Mouse (Mus musculus): ENCODE results near the gene Klf16. TPM values are rescaled to one million over a fixed set of nuclear protein-coding genes. Genes with fewer than 3 reads are reported as not detected.

Gene Klf16
- polyA plus RNA-seq, 1 experiment from 2014 or later = 10.4 TPM

GRCm38 (mm10) chr10:80578131-80578750 is 1.1 kb upstream of the Klf16 start:
- Histone ChIP-seq H3K27me3 (ENCODE audit: insufficient read depth, low read length) (no peaks in the 10 kb centered on the region), H3K4me1 (ENCODE audit: insufficient read depth, low read length) (peaks cover 43% of the 10 kb centered on the region), H3K9me3 (ENCODE audit: low read length) (no peaks in the 10 kb centered on the region), H3K4me3 (ENCODE audit: low read length) (peak overlapping the region; percentile 82), H3K4me2 (replicated peaks; ENCODE audit: low read depth, low read length) (peak overlapping the region; percentile 97), H3K27ac (ENCODE audit: low read length) (peak overlapping the region; percentile 97), H3K9ac (replicated peaks; ENCODE audit: low read length) (peak overlapping the region; percentile 87), H3K36me3 (ENCODE audit: insufficient read depth, low read length) (peaks cover under 1% of the 10 kb centered on the region; the same call in 1 of the 2 replicates)
- ATAC-seq (ENCODE audit: low FRiP score, low TSS enrichment) = peak; percentile 40
- WGBS = 0% methylated on average over 29 of the region's 29 CpGs

GRCm38 (mm10) chr10:80576351-80577194 is 548 bp downstream of the Klf16 start:
- peaks cover 47% of the 10 kb centered on the region for H3K4me1 ChIP-seq (ENCODE audit: insufficient read depth, low read length)
- no peaks in the 10 kb centered on the region for H3K9me3 ChIP-seq (ENCODE audit: low read length)
- peak overlapping the region; percentile 97 for H3K4me2 ChIP-seq (replicated peaks; ENCODE audit: low read depth, low read length)
- no peaks in the 10 kb centered on the region for H3K27me3 ChIP-seq (ENCODE audit: insufficient read depth, low read length)
- H3K9ac ChIP-seq (replicated peaks; ENCODE audit: low read length) = peak overlapping the region; percentile 87
- ATAC-seq (ENCODE audit: low FRiP score, low TSS enrichment) = no peak
- WGBS = under 1% methylated on average over 84 of the region's 96 CpGs
- H3K36me3 ChIP-seq (ENCODE audit: insufficient read depth, low read length) = no peaks in the 10 kb centered on the region
- peak overlapping the region; percentile 97 for H3K27ac ChIP-seq (ENCODE audit: low read length)
- H3K4me3 ChIP-seq (ENCODE audit: low read length) = peak overlapping the region; percentile 82

GRCm38 (mm10) chr10:80575925-80576324 is 1.2 kb downstream of the Klf16 start:
- no peaks in the 10 kb centered on the region for H3K36me3 ChIP-seq (ENCODE audit: insufficient read depth, low read length)
- H3K4me2 ChIP-seq (replicated peaks; ENCODE audit: low read depth, low read length) = peak overlapping the region; percentile 97
- peak overlapping the region; percentile 87 for H3K9ac ChIP-seq (replicated peaks; ENCODE audit: low read length)
- 12% methylated on average over 17 of the region's 17 CpGs for WGBS
- peak overlapping the region; percentile 82 for H3K4me3 ChIP-seq (ENCODE audit: low read length)
- no peaks in the 10 kb centered on the region for H3K9me3 ChIP-seq (ENCODE audit: low read length)
- H3K4me1 ChIP-seq (ENCODE audit: insufficient read depth, low read length) = peaks cover 53% of the 10 kb centered on the region
- H3K27ac ChIP-seq (ENCODE audit: low read length) = no peak overlapping the region; the same call in 1 of the 2 replicates
- ATAC-seq (ENCODE audit: low FRiP score, low TSS enrichment) = no peak
- no peaks in the 10 kb centered on the region for H3K27me3 ChIP-seq (ENCODE audit: insufficient read depth, low read length)

- peaks cover 63% of the 10 kb centered on the region for H3K4me1 ChIP-seq (ENCODE audit: insufficient read depth, low read length)
- H3K27ac ChIP-seq (ENCODE audit: low read length) = no peak overlapping the region
- no peaks in the 10 kb centered on the region for H3K36me3 ChIP-seq (ENCODE audit: insufficient read depth, low read length)
- no peaks in the 10 kb centered on the region for H3K9me3 ChIP-seq (ENCODE audit: low read length)
- H3K4me3 ChIP-seq (ENCODE audit: low read length) = no peak overlapping the region
- H3K27me3 ChIP-seq (ENCODE audit: insufficient read depth, low read length) = no peaks in the 10 kb centered on the region
- H3K9ac ChIP-seq (replicated peaks; ENCODE audit: low read length) = no peak overlapping the region
- no peak overlapping the region for H3K4me2 ChIP-seq (replicated peaks; ENCODE audit: low read depth, low read length)
- 63% methylated on average over 3 of the region's 3 CpGs for WGBS
- no peak for ATAC-seq (ENCODE audit: low FRiP score, low TSS enrichment)
Measured at GRCm38 (mm10) chr10:80574896-80575295, 2.2 kb downstream of the Klf16 start.

GRCm38 (mm10) chr10:80573944-80574343 is 3.2 kb downstream of the Klf16 start:
- Histone ChIP-seq H3K9ac (replicated peaks; ENCODE audit: low read length) (0 out of 2 replicates have a peak overlapping the region, but pooled peaks have one; percentile 29), H3K4me1 (ENCODE audit: insufficient read depth, low read length) (peaks cover 59% of the 10 kb centered on the region), H3K4me3 (ENCODE audit: low read length) (no peak overlapping the region), H3K9me3 (ENCODE audit: low read length) (no peaks in the 10 kb centered on the region), H3K27me3 (ENCODE audit: insufficient read depth, low read length) (no peaks in the 10 kb centered on the region), H3K4me2 (replicated peaks; ENCODE audit: low read depth, low read length) (no peak overlapping the region), H3K27ac (ENCODE audit: low read length) (no peak overlapping the region), H3K36me3 (ENCODE audit: insufficient read depth, low read length) (no peaks in the 10 kb centered on the region)
- ATAC-seq (ENCODE audit: low FRiP score, low TSS enrichment) = no peak
- 27% methylated on average over 9 of the region's 9 CpGs for WGBS

- no peak for ATAC-seq (ENCODE audit: low FRiP score, low TSS enrichment)
- Histone ChIP-seq H3K27ac (ENCODE audit: low read length) (no peak overlapping the region), H3K9ac (replicated peaks; ENCODE audit: low read length) (no peak overlapping the region), H3K4me3 (ENCODE audit: low read length) (no peak overlapping the region), H3K9me3 (ENCODE audit: low read length) (no peaks in the 10 kb centered on the region), H3K27me3 (ENCODE audit: insufficient read depth, low read length) (no peaks in the 10 kb centered on the region), H3K4me2 (replicated peaks; ENCODE audit: low read depth, low read length) (no peak overlapping the region), H3K4me1 (ENCODE audit: insufficient read depth, low read length) (peaks cover 49% of the 10 kb centered on the region), H3K36me3 (ENCODE audit: insufficient read depth, low read length) (0 out of 2 replicates have a peak, but pooled peaks cover 8% of the 10 kb centered on the region)
- WGBS = 96% methylated on average over 2 of the region's 2 CpGs
Measured at GRCm38 (mm10) chr10:80572477-80572876, 4.6 kb downstream of the Klf16 start.

GRCm38 (mm10) chr10:80570871-80571836 is 6.0 kb downstream of the Klf16 start:
- H3K27me3 ChIP-seq (ENCODE audit: insufficient read depth, low read length) = no peaks in the 10 kb centered on the region
- peak; percentile 20; the same call in 1 of the 2 replicates for ATAC-seq (ENCODE audit: low FRiP score, low TSS enrichment)
- H3K9me3 ChIP-seq (ENCODE audit: low read length) = no peaks in the 10 kb centered on the region
- 0 out of 2 replicates have a peak, but pooled peaks cover 8% of the 10 kb centered on the region for H3K36me3 ChIP-seq (ENCODE audit: insufficient read depth, low read length)
- H3K27ac ChIP-seq (ENCODE audit: low read length) = peak overlapping the region; percentile 59
- peak overlapping the region; percentile 50 for H3K4me2 ChIP-seq (replicated peaks; ENCODE audit: low read depth, low read length)
- peaks cover 55% of the 10 kb centered on the region for H3K4me1 ChIP-seq (ENCODE audit: insufficient read depth, low read length)
- WGBS = 16% methylated on average over 30 of the region's 30 CpGs
- peak overlapping the region; percentile 23 for H3K4me3 ChIP-seq (ENCODE audit: low read length)
- peak overlapping the region; percentile 45 for H3K9ac ChIP-seq (replicated peaks; ENCODE audit: low read length)

- Histone ChIP-seq H3K4me1 (ENCODE audit: insufficient read depth, low read length) (peaks cover 49% of the 10 kb centered on the region), H3K9me3 (ENCODE audit: low read length) (no peaks in the 10 kb centered on the region), H3K9ac (replicated peaks; ENCODE audit: low read length) (peak overlapping the region; percentile 45; the same call in 1 of the 2 replicates), H3K4me2 (replicated peaks; ENCODE audit: low read depth, low read length) (peak overlapping the region; percentile 50; the same call in 1 of the 2 replicates), H3K27ac (ENCODE audit: low read length) (peak overlapping the region; percentile 59; the same call in 1 of the 2 replicates), H3K36me3 (ENCODE audit: insufficient read depth, low read length) (0 out of 2 replicates have a peak, but pooled peaks cover 8% of the 10 kb centered on the region), H3K4me3 (ENCODE audit: low read length) (peak overlapping the region; percentile 23; the same call in 1 of the 2 replicates), H3K27me3 (ENCODE audit: insufficient read depth, low read length) (no peaks in the 10 kb centered on the region)
- ATAC-seq (ENCODE audit: low FRiP score, low TSS enrichment) = no peak
- 88% methylated on average over 10 of the region's 10 CpGs for WGBS
Measured at GRCm38 (mm10) chr10:80570419-80570818, 6.7 kb downstream of the Klf16 start.

- 0 out of 2 replicates have a peak, but pooled peaks have one; percentile 22 for ATAC-seq (ENCODE audit: low FRiP score, low TSS enrichment)
- H3K4me3 ChIP-seq (ENCODE audit: low read length) = peak overlapping the region; percentile 9; the same call in 1 of the 2 replicates
- H3K4me2 ChIP-seq (replicated peaks; ENCODE audit: low read depth, low read length) = peak overlapping the region; percentile 23
Measured at GRCm38 (mm10) chr10:80569664-80570066, 7.5 kb downstream of the Klf16 start.

More at GRCm38 (mm10) chr10:80569664-80570066, 7.5 kb downstream of the Klf16 start:
- Histone ChIP-seq H3K9ac (replicated peaks; ENCODE audit: low read length) (peak overlapping the region; percentile 18; the same call in 1 of the 2 replicates), H3K27me3 (ENCODE audit: insufficient read depth, low read length) (no peaks in the 10 kb centered on the region), H3K4me1 (ENCODE audit: insufficient read depth, low read length) (peaks cover 41% of the 10 kb centered on the region), H3K9me3 (ENCODE audit: low read length) (no peaks in the 10 kb centered on the region), H3K27ac (ENCODE audit: low read length) (no peak overlapping the region), H3K36me3 (ENCODE audit: insufficient read depth, low read length) (0 out of 2 replicates have a peak, but pooled peaks cover 8% of the 10 kb centered on the region)
- 27% methylated on average over 10 of the region's 10 CpGs for WGBS
